Mouse (Mus musculus): ENCODE measurements around the gene Ttc28.
"Not testable (repeated sequence)": the region's sequence is repeated elsewhere in the genome, so short reads cannot be mapped to it uniquely, and the experiment has no call there.

GRCm38 (mm10) chr5:110838016-110838415, 41.6 kb upstream of the Ttc28 start:
- not testable (repeated sequence) for TF ChIP-seq GATA1 (IDR thresholded peaks at IDR 0.05; ENCODE audit: borderline replicate concordance, low read length); FLI1 (IDR thresholded peaks at IDR 0.05; ENCODE audit: low read length)
